Mouse (Mus musculus): ENCODE measurements around the gene Hba-a2.

Hba-a2 gene

GRCm38 (mm10) chr11:32299865-32300264 lies 3.6 kb downstream of the Hba-a2 start, which contains the start of gene Hbq1a:
TSS of gene Hbq1a (plus strand) at chr11:32300069.
- ChIA-PET CTCF (interaction anchor here (0.6 to 1.8 kb wide), 38 partner anchors 10 to 905 kb away, joined by 3 to 49 read pairs (median 4); partner anchors contain the start of genes Hbq1b (in 2 of the 4), Snrnp25 (in 1 of the 4) and Ubtd2 (in 1 of the 4)), POLR2A (interaction anchor here in 1 of 4 experiments (0.8 to 1.2 kb wide), 4 partner anchors 13 to 81 kb away, joined by 3 to 6 read pairs (median 4); partner anchors contain the start of gene Hbq1b)

DNA sequence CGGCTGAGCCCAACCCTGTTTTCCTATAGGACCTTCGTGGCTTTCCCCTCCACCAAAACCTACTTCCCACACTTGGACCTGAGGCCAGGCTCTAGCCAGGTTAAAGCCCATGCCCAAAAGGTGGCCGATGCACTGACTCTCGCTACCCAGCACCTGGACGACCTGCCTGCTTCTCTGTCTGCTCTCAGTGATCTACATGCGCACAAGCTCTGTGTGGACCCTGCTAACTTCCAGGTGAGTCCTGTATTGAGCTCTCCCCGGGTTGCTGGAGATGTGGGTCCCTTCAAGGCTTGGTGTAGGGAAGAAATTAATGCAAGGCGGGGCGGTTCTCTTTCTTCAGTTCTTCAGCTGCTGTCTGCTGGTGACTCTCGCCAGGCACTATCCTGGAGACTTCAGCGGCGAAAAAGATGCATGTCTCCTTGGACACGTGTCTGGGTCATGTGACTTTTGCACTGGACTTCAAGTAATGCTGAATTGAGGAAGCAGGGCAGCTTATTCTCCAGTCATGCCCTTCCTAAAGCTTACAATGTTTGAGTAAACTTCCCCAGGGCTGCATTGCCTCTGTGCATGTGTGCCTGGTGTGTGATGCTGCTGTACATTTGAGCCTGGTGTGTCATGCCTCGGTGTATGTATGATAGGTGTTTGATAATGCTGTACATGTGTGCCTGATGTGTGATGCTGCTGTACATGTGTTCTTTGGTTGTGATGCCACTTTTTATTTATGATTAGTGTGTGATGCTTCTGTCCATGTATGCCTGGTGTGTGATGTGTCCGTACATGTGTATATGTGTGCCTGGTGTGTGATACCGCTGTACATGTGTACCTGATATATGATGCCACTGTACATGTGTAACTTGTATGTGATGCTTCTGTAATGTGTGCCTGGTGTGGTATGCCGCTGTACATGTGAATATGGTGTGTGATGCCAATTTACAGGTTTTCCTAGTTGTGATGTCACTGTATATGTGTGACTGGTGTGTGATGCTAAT lies 4.3 kb downstream of the Hba-a2 start:
- POLR2A ChIA-PET: interaction anchor here in 1 of 4 experiments (0.8 to 1.2 kb wide), 4 partner anchors 14 to 82 kb away, joined by 3 to 6 read pairs (median 4); partner anchors contain the start of gene Hbq1b
- CTCF ChIA-PET: interaction anchor here (0.7 to 1.8 kb wide), 36 partner anchors 10 to 906 kb away, joined by 3 to 49 read pairs (median 4); partner anchors contain the start of genes Hbq1b (in 2 of the 4), Snrnp25 (in 1 of the 4) and Ubtd2 (in 1 of the 4)

DNA sequence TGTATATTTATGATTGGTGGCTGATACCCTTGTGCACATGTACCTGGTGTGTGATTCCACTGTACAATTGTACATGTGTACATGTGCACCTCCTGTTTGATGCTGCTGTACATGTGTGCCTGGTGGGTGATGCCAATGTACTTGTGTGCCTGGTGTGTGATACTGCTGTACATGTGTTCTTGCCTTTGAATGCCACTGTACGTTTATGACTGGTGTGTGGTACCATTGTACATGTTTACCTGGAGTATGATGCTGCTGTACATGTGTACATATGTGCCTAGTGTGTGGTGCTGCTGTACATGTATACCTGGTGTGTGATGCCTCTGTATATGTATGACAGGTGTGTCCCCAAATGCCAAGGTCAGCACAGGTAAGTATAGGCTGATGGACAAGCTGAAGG lies 5.2 kb downstream of the Hba-a2 start:
- ChIA-PET CTCF (no interaction called here), POLR2A (no interaction called here)

DNA sequence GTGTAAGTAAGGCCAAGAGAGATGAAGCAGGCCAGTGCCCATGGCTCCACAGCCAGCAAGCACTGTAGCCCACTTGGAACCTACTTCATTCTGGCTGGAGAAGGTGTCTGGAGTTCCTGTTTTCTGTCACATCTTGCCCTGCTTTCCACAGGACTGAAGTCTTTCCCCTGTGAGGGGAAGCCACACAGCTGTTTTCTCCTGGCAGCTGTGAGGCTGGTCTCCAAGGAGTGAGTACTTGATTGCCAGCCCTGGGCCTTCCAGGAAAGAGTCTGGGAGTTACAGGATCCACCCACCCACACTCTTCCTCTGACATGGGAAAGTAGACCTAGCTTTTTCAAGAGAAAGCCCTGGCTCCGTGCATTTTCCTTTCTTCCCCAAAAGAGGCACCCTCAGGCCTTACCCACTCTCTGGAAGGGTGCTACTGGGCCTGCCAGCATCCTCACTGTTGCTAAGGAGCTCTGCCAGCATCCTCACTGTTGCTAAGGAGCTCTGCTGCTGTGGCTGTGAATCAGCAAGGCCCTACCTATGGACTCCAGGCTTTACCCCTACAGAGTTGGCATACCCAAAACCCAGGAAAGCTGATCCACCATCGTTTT lies 6.6 kb downstream of the Hba-a2 start:
- POLR2A ChIA-PET: interaction anchor here in 3 of 4 experiments (0.6 to 1.7 kb wide), 4 partner anchors 17 to 288 kb away, joined by 3 to 6 read pairs (median 4); no protein-coding TSS in a partner anchor
- CTCF ChIA-PET: interaction anchor here (0.8 to 1.5 kb wide), 8 partner anchors 9 to 98 kb away, joined by 3 to 8 read pairs (median 4); partner anchors contain the start of genes Hbq1b (in 1 of the 4) and Snrnp25 (in 1 of the 4)

DNA sequence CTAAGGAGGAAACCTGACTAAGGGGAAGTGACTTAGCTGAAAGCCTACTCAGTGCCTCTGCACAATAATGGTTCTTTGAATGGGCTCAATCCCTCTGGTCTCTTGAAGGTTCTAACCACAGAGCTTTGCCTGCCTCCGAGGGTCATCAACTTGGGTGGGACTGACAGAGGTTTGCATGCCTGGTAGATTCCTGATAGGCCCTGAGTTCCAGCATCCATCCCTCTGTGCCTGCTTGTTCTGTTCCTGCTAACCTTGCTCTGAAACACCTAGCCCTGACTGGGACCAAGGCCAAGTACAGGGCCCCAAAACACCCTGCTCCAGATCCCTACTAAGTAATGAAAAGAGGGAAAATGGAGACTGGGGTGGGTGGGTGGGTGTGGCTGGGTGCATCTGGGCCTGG lies 7.2 kb downstream of the Hba-a2 start:
- POLR2A ChIA-PET: interaction anchor here in 2 of 4 experiments (0.6 to 1.7 kb wide), 3 partner anchors 17 to 289 kb away, joined by 3 to 6 read pairs (median 3); no protein-coding TSS in a partner anchor
- CTCF ChIA-PET: interaction anchor here (0.8 to 1.5 kb wide), 8 partner anchors 9 to 98 kb away, joined by 3 to 8 read pairs (median 4); partner anchors contain the start of genes Hbq1b (in 1 of the 4) and Snrnp25 (in 1 of the 4)

DNA sequence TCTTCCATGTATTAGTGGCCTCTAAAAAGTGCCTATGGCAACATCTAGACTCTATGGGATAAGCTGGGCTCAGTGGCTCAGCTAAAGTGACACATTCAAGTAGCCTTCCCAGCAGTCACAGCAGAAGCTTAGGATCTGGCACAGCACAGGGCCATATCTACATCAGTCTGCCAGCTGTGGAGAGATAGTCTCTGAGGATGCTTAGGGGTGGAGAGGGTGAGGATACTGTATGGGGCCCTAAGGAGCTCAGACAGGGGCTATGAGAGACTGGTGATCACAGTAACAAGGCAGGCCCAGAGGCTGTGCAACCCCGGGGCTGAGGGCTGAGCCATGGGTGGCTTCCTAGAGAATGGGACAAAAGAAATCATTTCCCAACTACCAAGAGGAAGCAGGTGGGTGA lies 10.7 kb downstream of the Hba-a2 start:
- POLR2A ChIA-PET: interaction anchor here in 1 of 4 experiments (2.0 kb wide), 1 partner anchor 14 kb away, joined by 7 read pairs; no protein-coding TSS in a partner anchor
- CTCF ChIA-PET: interaction anchor here in 3 of 4 experiments (0.6 to 4.7 kb wide), 6 partner anchors 14 to 124 kb away, joined by 3 to 22 read pairs (median 4); partner anchors contain the start of gene Hbq1b (in 1 of the 3)

DNA sequence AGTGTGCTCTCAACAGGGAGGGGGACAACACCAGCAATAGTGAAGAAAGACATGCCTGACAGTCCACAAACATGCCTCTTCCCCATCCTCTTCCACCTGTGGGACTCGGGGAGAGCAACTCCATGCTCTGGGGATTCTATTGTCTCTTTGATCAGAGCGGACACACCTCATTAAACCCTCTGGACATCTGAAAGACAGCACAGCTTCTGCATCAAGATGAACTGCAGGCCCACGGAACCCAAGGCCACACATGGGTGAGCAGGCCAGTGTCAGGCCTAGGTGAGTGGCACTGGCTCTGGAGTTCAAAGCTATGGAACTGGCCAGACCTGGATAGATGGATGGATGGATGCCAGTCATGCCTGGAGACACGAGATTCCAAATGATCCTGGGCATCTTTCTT lies 13.2 kb downstream of the Hba-a2 start:
- ChIA-PET CTCF (interaction anchor here in 2 of 4 experiments (1.0 to 4.7 kb wide), 4 partner anchors 10 to 23 kb away, joined by 3 to 24 read pairs (median 13); partner anchors contain the start of genes Hbq1a (in 1 of the 2) and Hbq1b (in 1 of the 2)), POLR2A (interaction anchor here in 3 of 4 experiments (0.5 to 1.0 kb wide), 3 partner anchors 22 to 228 kb away, joined by 3 to 9 read pairs (median 4); no protein-coding TSS in a partner anchor)

GRCm38 (mm10) chr11:32309928-32310327 lies 13.6 kb downstream of the Hba-a2 start:
- POLR2A ChIA-PET: interaction anchor here in 1 of 4 experiments (0.6 kb wide), 1 partner anchor 227 kb away, joined by 9 read pairs; no protein-coding TSS in a partner anchor
- CTCF ChIA-PET: interaction anchor here in 2 of 4 experiments (1.0 to 4.7 kb wide), 4 partner anchors 10 to 23 kb away, joined by 3 to 24 read pairs (median 13); partner anchors contain the start of genes Hbq1a (in 1 of the 2) and Hbq1b (in 1 of the 2)

DNA sequence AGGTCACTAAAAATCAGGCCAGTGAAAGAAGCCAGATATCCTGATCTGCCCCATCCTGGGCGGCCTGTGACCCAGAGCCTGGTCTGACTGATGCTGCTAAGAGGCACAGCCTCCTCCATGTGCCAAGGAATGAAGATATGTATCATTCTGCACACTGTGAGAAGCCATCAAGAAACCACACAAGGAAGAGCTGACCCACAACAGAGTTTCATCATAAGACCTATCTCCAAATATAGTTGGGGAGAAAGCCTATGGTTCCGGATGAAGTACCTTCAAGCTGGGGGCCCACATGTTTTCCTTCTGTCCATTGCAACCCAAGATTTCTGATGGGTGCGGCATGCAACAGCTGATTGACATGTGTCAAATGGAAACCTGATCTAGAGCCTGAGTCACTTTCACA lies 19.7 kb downstream of the Hba-a2 start:
- ChIA-PET POLR2A (interaction anchor here in 1 of 4 experiments (0.5 kb wide), 1 partner anchor 10 kb away, joined by 3 read pairs; no protein-coding TSS in a partner anchor), CTCF (interaction anchor here in 1 of 4 experiments (1.3 kb wide), 1 partner anchor 16 kb away, joined by 5 read pairs; the partner anchor contains the start of gene Hbq1a)

GRCm38 (mm10) chr11:32320507-32321195 lies 24.4 kb downstream of the Hba-a2 start:
- POLR2A ChIA-PET: interaction anchor here in 2 of 4 experiments (0.5 to 2.9 kb wide), 22 partner anchors 9 to 450 kb away, joined by 3 to 10 read pairs (median 3); partner anchors contain the start of genes Snrnp25 (in 2 of the 2), Hbq1a (in 1 of the 2), Hbq1b (in 1 of the 2) and Nprl3 (in 1 of the 2)
- CTCF ChIA-PET: interaction anchor here (0.5 to 6.6 kb wide), 146 partner anchors 9 to 926 kb away, joined by 3 to 136 read pairs (median 4); partner anchors contain the start of genes Hbq1a (in 4 of the 4), Snrnp25 (in 4 of the 4), Hbq1b (in 3 of the 4) and Nprl3 (in 2 of the 4)

- CTCF ChIA-PET: interaction anchor here (0.5 to 6.6 kb wide), 149 partner anchors 9 to 927 kb away, joined by 3 to 136 read pairs (median 4); partner anchors contain the start of genes Hbq1a (in 4 of the 4), Snrnp25 (in 4 of the 4), Hbq1b (in 3 of the 4) and Nprl3 (in 2 of the 4)
- POLR2A ChIA-PET: interaction anchor here in 3 of 4 experiments (0.6 to 2.9 kb wide), 22 partner anchors 9 to 451 kb away, joined by 3 to 10 read pairs (median 3); partner anchors contain the start of genes Snrnp25 (in 2 of the 3), Fbxw11 (in 1 of the 3), Hbq1a (in 1 of the 3) and Hbq1b (in 1 of the 3)
Measured at GRCm38 (mm10) chr11:32321196-32321565, 24.9 kb downstream of the Hba-a2 start.

- POLR2A ChIA-PET: interaction anchor here in 2 of 4 experiments (0.5 to 1.6 kb wide), 3 partner anchors 106 to 215 kb away, joined by 3 to 4 read pairs (median 3); partner anchors contain the start of gene Snrnp25 (in 1 of the 2)
- CTCF ChIA-PET: interaction anchor here (0.5 to 6.6 kb wide), 46 partner anchors 10 to 844 kb away, joined by 3 to 72 read pairs (median 4); partner anchors contain the start of genes Hbq1b (in 2 of the 4), Hbq1a (in 1 of the 4), Nprl3 (in 1 of the 4) and Snrnp25 (in 1 of the 4)
Measured at GRCm38 (mm10) chr11:32324609-32325008, 28.3 kb downstream of the Hba-a2 start.

DNA sequence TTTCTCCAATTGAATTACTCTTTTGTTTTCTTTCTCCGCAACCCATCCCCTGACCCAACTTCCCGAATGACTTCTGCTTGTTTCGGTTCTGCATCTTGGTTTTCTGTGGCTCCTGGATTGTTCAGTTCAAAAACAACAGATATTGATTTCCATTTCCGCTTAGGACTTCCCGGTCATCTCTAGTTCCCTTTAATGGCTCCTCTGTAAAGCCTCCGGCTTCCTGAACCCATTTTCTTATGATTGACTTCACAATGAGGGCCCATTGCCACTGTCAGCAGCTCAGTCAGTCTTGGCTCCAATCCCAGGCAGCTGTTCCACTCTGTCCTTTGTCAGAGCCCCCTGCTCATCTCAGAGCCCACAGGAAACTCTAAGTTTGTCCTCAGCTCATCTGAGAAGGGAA lies 34.8 kb downstream of the Hba-a2 start:
- ChIA-PET CTCF (interaction anchor here (0.6 to 2.7 kb wide), 9 partner anchors 10 to 283 kb away, joined by 3 to 15 read pairs (median 4); no protein-coding TSS in a partner anchor), POLR2A (no interaction called here)

GRCm38 (mm10) chr11:32331861-32332260 lies 35.6 kb downstream of the Hba-a2 start:
- POLR2A ChIA-PET: interaction anchor here in 1 of 4 experiments (0.7 kb wide), 1 partner anchor 22 kb away, joined by 4 read pairs; no protein-coding TSS in a partner anchor
- CTCF ChIA-PET: interaction anchor here in 2 of 4 experiments (1.6 to 2.7 kb wide), 2 partner anchors 11 to 150 kb away, joined by 5 to 15 read pairs; no protein-coding TSS in a partner anchor

DNA sequence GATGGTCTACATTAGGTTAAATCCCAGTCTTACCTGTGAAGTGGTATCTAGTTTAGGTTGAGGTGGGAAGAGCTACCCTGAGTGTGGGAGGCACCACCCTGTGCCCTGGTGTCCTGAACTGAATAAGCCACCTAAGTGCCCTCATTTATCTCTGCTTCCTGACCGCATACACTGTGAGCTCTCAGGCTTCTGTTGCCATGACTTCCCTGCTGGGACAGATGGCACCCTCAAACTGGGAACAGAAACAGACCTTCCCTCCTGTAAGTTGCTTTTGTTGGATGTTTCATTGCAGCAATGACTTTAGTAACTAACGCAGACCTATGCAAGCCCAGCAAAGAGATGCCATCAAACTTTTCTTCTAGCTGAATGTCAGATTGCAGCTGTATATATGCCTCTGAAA lies 36.9 kb downstream of the Hba-a2 start:
- POLR2A ChIA-PET: interaction anchor here (0.6 to 1.4 kb wide), 5 partner anchors 10 to 759 kb away, joined by 3 to 4 read pairs (median 3); partner anchors contain the start of gene Stk10 (in 1 of the 4)
- CTCF ChIA-PET: interaction anchor here in 3 of 4 experiments (0.7 to 2.1 kb wide), 7 partner anchors 9 to 151 kb away, joined by 3 to 8 read pairs (median 4); no protein-coding TSS in a partner anchor

GRCm38 (mm10) chr11:32336435-32336907 lies 40.2 kb downstream of the Hba-a2 start:
- ChIA-PET CTCF (interaction anchor here in 1 of 4 experiments (1.1 to 1.7 kb wide), 3 partner anchors 12 to 154 kb away, joined by 3 to 5 read pairs (median 3); no protein-coding TSS in a partner anchor), POLR2A (no interaction called here)
